Mouse (Mus musculus) midbrain, embryonic 14.5 days (tissue): Measurements from ENCODE around the gene Xpnpep2. TPM values are rescaled to one million over a fixed set of nuclear protein-coding genes. Genes with fewer than 3 reads are reported as not detected.

Source experiments
- ATAC-seq: fragments of 200-750 bp; cut with Nextera tagmentation; 2 replicates; pipeline ENCODE4 v1.8.0; 2017; ENCODE audit warnings: moderate number of reproducible peaks, moderate library complexity; ENCODE audit not compliant: low FRiP score, low TSS enrichment
- DNase-seq: peaks from one replicate; pipeline ENCODE4 v3.0.0-alpha.2; 2015
- H3K27ac ChIP-seq: fragments of 300-500 bp; sonication (generic); replicated peaks from 2 replicates; pipeline ENCODE4 v1.5.1; 2014; ENCODE audit warnings: mild to moderate bottlenecking, low read depth, low read length, moderate library complexity
- H3K27me3 ChIP-seq: fragments of 300-500 bp; sonication (generic); 2 replicates; pipeline ENCODE4 v1.6.1; 2014; ENCODE audit warnings: low read length, control low read depth, mixed read lengths; ENCODE audit not compliant: control insufficient read depth, insufficient read depth
- H3K36me3 ChIP-seq: fragments of 300-500 bp; sonication (generic); 2 replicates; pipeline ENCODE4 v1.6.1; 2014; ENCODE audit warnings: low read length, control low read depth; ENCODE audit not compliant: control insufficient read depth, insufficient read depth
- H3K4me1 ChIP-seq: fragments of 300-500 bp; sonication (generic); 2 replicates; pipeline ENCODE4 v1.6.1; 2014; ENCODE audit warnings: mild to moderate bottlenecking, antibody characterized with exemption, low read length, control low read depth; ENCODE audit not compliant: control insufficient read depth, insufficient read depth
- H3K4me2 ChIP-seq: fragments of 300-500 bp; sonication (generic); 2 replicates; pipeline ENCODE4 v1.6.1; 2014; ENCODE audit warnings: mild to moderate bottlenecking, low read length, moderate library complexity
- H3K4me3 ChIP-seq: fragments of 300-500 bp; sonication (generic); replicated peaks from 2 replicates; pipeline ENCODE4 v1.5.1; 2014; ENCODE audit warnings: low read depth, low read length
- H3K9ac ChIP-seq: fragments of 300-500 bp; sonication (generic); replicated peaks from 2 replicates; pipeline ENCODE4 v1.6.1; 2014; ENCODE audit warnings: mild to moderate bottlenecking, low read length, moderate library complexity
- H3K9me3 ChIP-seq: fragments of 300-500 bp; sonication (generic); 2 replicates; pipeline ENCODE4 v1.6.1; 2016; ENCODE audit warnings: low read length, control low read depth, mixed read lengths; ENCODE audit not compliant: control insufficient read depth
- WGBS: fragments of 180-500 bp; shearing (Covaris S2); extraction: QIAGEN DNeasy Blood & Tissue Kit; methylation state at CpG from one replicate; pipeline ENCODE4 v1.1.7; 2014; 5-methylcytosine and 5-hydroxymethylcytosine counted together
- polyA plus RNA-seq: library from polyadenylated mRNA; unstranded; fragments of >200 nt; fragmentation: Nextera tagmentation; extraction: Ambion mirVana; gene quantifications from 2 replicates; pipeline ENCODE4 v1.2.1, GENCODE M21; 2014

Gene Xpnpep2
- polyA plus RNA-seq, 1 experiment from 2014 or later: 0.75 TPM

GRCm38 (mm10) chrX:48082364-48082763 lies 26.2 kb upstream of the Xpnpep2 start:
- no peak overlapping the region for H3K9ac ChIP-seq
- no peak for ATAC-seq
- no peak overlapping the region for H3K4me3 ChIP-seq
- no peak overlapping the region for H3K27ac ChIP-seq
- no peak overlapping the region for H3K4me2 ChIP-seq
- no peaks in the 10 kb centered on the region for H3K4me1 ChIP-seq
- 73% methylated on average over 5 of the region's 5 CpGs for WGBS
- no peak for DNase-seq
- no peaks in the 10 kb centered on the region for H3K27me3 ChIP-seq
- H3K36me3 ChIP-seq: no peaks in the 10 kb centered on the region
- H3K9me3 ChIP-seq: no peaks in the 10 kb centered on the region

DNA sequence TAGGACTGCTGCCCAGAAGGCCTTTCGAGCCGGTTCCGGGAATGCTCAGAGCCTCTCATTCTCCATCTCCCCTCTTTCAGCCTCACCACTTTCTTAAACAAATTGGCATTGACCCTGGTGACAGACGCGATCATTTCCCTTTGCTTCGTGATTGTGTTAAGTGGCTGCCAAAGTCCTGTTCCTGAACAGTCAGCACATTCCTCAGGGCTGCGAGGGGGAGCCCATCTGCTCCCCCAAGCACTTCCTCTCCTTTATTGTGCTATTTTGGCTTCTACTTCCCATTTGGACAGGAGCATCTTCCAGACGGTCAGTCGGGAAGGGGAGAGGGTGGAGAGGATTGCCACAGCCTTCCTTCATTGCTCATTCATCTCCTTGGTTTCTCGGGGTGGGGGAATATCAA lies 16.4 kb upstream of the Xpnpep2 start:
- ATAC-seq: no peak
- no peak overlapping the region for H3K9ac ChIP-seq
- H3K36me3 ChIP-seq: no peaks in the 10 kb centered on the region
- no peak for DNase-seq
- 71% methylated on average over 10 of the region's 10 CpGs for WGBS
- no peaks in the 10 kb centered on the region for H3K27me3 ChIP-seq
- no peak overlapping the region for H3K4me2 ChIP-seq
- H3K9me3 ChIP-seq: no peaks in the 10 kb centered on the region
- H3K4me1 ChIP-seq: no peaks in the 10 kb centered on the region
- H3K27ac ChIP-seq: no peak overlapping the region
- no peak overlapping the region for H3K4me3 ChIP-seq

DNA sequence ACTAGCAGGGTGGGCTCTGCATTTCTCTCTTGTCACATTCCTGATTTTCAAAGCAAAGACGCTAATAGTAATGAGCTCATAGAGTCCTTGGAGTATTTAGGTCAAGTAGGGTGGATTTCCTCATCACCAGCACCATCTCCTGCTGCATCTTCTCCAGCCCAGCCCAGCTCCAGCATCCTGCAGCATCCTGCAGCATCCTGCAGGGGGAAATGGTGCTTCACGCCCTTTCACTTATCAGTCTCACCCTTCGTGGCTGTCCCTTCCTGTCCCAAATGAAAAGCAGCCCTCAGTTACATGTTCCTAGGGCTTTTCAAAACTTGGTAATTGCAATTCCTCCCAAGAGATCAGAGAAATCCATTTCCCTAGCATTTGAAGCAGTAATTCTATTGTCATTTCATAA lies 15.0 kb upstream of the Xpnpep2 start:
- H3K27ac ChIP-seq: no peak overlapping the region
- H3K27me3 ChIP-seq: no peaks in the 10 kb centered on the region
- H3K4me1 ChIP-seq: no peaks in the 10 kb centered on the region
- no peak overlapping the region for H3K4me3 ChIP-seq
- H3K9me3 ChIP-seq: no peaks in the 10 kb centered on the region
- 54% methylated on average over 3 of the region's 3 CpGs for WGBS
- no peak for DNase-seq
- ATAC-seq: no peak
- H3K4me2 ChIP-seq: no peak overlapping the region
- H3K36me3 ChIP-seq: no peaks in the 10 kb centered on the region
- no peak overlapping the region for H3K9ac ChIP-seq

DNA sequence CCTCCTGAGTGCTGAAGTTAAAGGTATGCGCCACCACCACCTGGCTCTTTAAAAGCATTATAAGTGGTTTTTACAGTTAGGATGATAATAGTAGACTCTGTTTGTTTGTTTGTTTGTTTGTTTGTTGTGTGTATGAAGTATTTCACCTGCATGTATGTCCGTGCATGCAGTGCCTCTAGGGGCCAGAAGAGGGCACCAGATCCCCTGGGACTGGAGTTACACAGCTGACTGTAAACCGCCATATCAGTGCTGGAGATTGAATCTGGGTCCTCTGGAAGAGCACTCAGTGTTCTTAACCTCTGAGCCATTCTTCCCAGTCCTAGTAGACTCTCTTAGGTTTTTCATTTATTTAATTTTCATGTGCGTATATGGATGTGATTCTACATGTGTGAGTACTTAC lies 13.9 kb upstream of the Xpnpep2 start:
- Histone ChIP-seq H3K27ac (no peak overlapping the region), H3K4me2 (no peak overlapping the region), H3K4me3 (no peak overlapping the region), H3K27me3 (no peaks in the 10 kb centered on the region), H3K9me3 (no peaks in the 10 kb centered on the region), H3K4me1 (no peaks in the 10 kb centered on the region), H3K36me3 (no peaks in the 10 kb centered on the region), H3K9ac (no peak overlapping the region)
- 72% methylated on average over 4 of the region's 4 CpGs for WGBS
- DNase-seq: no peak
- ATAC-seq: no peak; the same call in 1 of the 2 replicates

GRCm38 (mm10) chrX:48096580-48096979 lies 11.9 kb upstream of the Xpnpep2 start:
- Histone ChIP-seq H3K9me3 (no peaks in the 10 kb centered on the region), H3K4me3 (no peak overlapping the region), H3K9ac (no peak overlapping the region), H3K4me1 (no peaks in the 10 kb centered on the region), H3K36me3 (no peaks in the 10 kb centered on the region), H3K4me2 (no peak overlapping the region), H3K27ac (no peak overlapping the region), H3K27me3 (no peaks in the 10 kb centered on the region)
- DNase-seq (no peak), ATAC-seq (no peak)
- 75% methylated on average over 8 of the region's 8 CpGs for WGBS

DNA sequence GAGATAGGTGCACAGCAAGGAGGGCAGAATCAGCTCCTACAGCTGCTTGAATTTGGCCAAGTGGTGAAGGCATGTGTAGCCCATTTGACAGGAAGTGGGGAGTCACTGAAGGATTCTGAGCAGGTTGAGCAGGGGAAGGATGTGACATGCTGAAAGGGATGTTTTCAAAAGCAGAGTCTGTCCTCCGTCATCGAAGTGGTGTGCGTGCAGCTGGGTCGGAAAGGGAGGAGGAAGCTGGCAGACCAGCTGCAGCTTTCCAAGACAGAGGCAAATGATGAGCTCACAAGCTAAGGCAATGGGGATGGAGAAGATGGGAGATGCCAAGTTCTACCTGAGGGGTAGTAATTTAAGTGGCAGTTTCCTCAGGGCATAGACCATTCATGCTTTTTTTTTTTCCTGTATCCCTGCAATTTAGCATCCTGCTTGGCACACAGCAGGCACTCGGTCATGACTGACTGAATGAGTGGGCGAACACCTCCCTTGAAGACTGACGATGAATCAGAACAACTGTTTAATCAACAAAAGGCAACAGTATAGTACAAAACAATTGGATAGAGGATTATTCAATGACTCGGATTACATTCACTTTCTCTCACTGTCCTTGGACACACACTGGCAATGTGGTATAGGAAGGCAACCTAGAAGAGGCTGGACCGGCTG lies 9.9 kb upstream of the Xpnpep2 start:
- DNase-seq (no peak), ATAC-seq (no peak)
- no peak overlapping the region for H3K4me3 ChIP-seq
- WGBS: 86% methylated on average over 9 of the region's 9 CpGs
- H3K9ac ChIP-seq: no peak overlapping the region
- H3K27ac ChIP-seq: no peak overlapping the region
- H3K27me3 ChIP-seq: no peaks in the 10 kb centered on the region
- no peaks in the 10 kb centered on the region for H3K9me3 ChIP-seq
- H3K4me2 ChIP-seq: no peak overlapping the region
- no peaks in the 10 kb centered on the region for H3K36me3 ChIP-seq
- H3K4me1 ChIP-seq: no peaks in the 10 kb centered on the region

- Histone ChIP-seq H3K4me2 (no peak overlapping the region), H3K36me3 (no peaks in the 10 kb centered on the region), H3K27me3 (no peaks in the 10 kb centered on the region), H3K9ac (no peak overlapping the region), H3K4me1 (no peaks in the 10 kb centered on the region), H3K4me3 (no peak overlapping the region), H3K9me3 (no peaks in the 10 kb centered on the region), H3K27ac (no peak overlapping the region)
- no peak for ATAC-seq
- peak; percentile 11 for DNase-seq
- WGBS: 10% methylated on average over 1 of the region's 1 CpGs
Observed at GRCm38 (mm10) chrX:48099871-48100270, 8.7 kb upstream of the Xpnpep2 start.

GRCm38 (mm10) chrX:48103256-48103655 lies 5.3 kb upstream of the Xpnpep2 start:
- DNase-seq (no peak), ATAC-seq (no peak)
- Histone ChIP-seq H3K4me1 (no peaks in the 10 kb centered on the region), H3K9me3 (no peaks in the 10 kb centered on the region), H3K36me3 (no peaks in the 10 kb centered on the region), H3K4me3 (no peak overlapping the region), H3K9ac (no peak overlapping the region), H3K27me3 (no peaks in the 10 kb centered on the region), H3K27ac (no peak overlapping the region), H3K4me2 (no peak overlapping the region)
- WGBS: 82% methylated on average over 3 of the region's 3 CpGs

- Histone ChIP-seq H3K4me3 (no peak overlapping the region), H3K27ac (no peak overlapping the region), H3K9ac (no peak overlapping the region), H3K4me2 (no peak overlapping the region), H3K27me3 (no peaks in the 10 kb centered on the region), H3K36me3 (no peaks in the 10 kb centered on the region), H3K4me1 (no peaks in the 10 kb centered on the region), H3K9me3 (no peaks in the 10 kb centered on the region)
- ATAC-seq (no peak), DNase-seq (no peak)
- WGBS: 78% methylated on average over 7 of the region's 7 CpGs
Observed at GRCm38 (mm10) chrX:48104736-48105441, 3.6 kb upstream of the Xpnpep2 start.
